Mouse (Mus musculus): ENCODE measurements around the gene Vmn1r188. TPM values are rescaled to one million over a fixed set of nuclear protein-coding genes. Genes with fewer than 3 reads are reported as not detected.
A peak's percentile ranks its signal among the peaks of the same experiment; 100 is the strongest.
"Not testable (repeated sequence)": the region's sequence is repeated elsewhere in the genome, so short reads cannot be mapped to it uniquely, and the experiment has no call there.

Vmn1r188 gene
- not detected for total RNA-seq (2021)

DNA sequence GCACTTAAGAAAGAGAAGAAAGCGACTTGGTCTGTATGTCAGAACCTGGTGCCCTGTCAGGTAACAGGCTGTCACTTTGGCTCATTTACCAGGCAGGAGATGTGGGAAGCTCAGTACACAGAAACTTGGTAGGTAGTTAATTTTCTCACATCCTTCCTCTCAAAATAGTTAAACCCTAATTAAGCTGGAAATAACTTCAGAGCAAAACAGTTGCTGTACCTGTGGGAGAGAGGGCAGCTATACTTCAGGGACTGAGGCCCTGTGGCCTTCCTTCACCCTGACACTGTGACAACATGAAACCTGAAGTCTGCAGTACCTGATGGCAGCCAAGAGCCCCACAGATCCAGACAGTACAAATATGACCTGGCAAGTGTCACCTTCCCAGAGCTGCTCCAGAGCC is at the start of gene Vmn1r188:
TSS of gene Vmn1r188 (plus strand) at position 301 of the 400 bp plus-strand sequence.
- not testable (repeated sequence) for DNase-seq

DNA sequence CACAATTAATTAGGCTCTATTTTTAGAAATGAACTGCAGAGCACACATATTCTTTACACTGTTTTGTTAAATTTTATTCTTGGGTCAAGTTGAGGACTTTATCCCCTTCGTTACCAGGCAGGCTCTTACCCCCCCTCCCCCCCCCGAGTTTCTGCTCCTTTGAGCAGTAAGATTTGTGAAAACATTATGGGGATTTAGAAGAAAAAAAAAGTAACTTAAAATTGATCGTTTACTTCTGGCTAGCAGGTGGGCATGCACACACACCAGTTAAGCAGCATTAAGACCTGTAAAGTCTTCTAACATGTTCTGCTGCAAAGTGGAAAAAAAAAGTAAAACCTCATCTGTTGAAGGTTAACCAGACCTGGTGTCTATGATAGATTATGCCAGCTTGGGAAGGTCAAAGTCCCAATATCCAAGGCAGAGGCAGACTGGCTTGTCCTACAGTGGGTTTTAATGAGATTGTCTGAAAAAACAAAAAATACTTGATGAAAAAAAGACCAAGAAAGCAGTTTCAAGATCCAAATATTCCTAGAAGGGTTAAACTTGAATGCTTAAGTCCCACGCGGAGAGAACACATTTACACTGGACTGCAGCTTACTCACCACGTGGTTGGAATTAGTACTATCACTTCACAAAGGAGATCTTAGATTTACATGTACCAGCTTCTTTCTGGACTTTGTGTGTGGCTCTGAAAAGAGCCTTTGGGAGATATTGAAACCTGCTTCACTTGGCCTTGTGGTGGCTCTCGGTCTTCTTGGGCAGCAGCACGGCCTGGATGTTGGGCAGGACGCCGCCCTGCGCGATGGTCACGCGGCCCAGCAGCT is 49.6 kb upstream of the Vmn1r188 start:
- no peak for DNase-seq
- intact Hi-C loops (cut with DNase I), result loop anchor here (10.0 kb wide), 1 partner anchor 300 kb away; the partner anchor contains the start of gene Hist1h4j

More for the DNA sequence above, at the start of gene Vmn1r188:
- intact Hi-C loops (cut with DNase I), result not testable (repeated sequence)

DNA sequence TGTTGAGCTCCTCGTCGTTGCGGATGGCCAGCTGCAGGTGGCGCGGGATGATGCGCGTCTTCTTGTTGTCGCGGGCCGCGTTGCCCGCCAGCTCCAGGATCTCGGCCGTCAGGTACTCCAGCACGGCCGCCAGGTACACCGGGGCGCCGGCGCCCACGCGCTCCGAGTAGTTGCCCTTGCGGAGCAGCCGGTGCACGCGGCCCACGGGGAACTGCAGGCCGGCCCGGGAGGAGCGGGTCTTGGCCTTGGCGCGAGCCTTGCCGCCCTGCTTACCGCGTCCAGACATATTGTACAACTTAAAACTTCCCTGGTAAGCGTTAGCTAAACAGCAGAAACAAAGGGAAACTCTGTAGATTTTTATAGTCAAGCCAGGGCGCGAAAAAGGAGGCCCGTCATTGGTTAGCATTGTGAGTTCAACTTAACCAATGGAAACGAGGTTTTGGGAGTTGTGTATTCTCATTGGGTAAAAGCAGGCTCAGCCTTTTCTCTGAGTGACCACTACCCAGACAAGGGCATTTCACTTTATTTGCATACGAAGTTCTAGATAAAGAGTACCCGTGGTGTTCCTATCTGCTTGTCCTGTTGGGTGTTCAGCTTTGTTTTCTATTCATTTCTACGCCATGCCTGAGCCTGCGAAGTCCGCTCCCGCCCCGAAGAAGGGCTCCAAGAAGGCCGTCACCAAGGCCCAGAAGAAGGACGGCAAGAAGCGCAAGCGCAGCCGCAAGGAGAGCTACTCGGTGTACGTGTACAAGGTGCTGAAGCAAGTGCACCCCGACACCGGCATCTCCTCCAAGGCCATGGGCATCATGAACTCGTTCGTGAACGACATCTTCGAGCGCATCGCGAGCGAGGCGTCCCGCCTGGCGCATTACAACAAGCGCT is 48.7 kb upstream of the Vmn1r188 start, which contains the start of the genes Hist1h2ah and Hist1h2bk:
TSS of gene Hist1h2ah (minus strand) at position 302 of the 882 bp plus-strand sequence.
TSS of gene Hist1h2bk (plus strand) at position 604 of the 882 bp plus-strand sequence.
- intact Hi-C loops (cut with DNase I), result loop anchor here (10.0 kb wide), 1 partner anchor 301 kb away; the partner anchor contains the start of gene Hist1h4j
- DNase-seq, result peak; percentile 78

DNA sequence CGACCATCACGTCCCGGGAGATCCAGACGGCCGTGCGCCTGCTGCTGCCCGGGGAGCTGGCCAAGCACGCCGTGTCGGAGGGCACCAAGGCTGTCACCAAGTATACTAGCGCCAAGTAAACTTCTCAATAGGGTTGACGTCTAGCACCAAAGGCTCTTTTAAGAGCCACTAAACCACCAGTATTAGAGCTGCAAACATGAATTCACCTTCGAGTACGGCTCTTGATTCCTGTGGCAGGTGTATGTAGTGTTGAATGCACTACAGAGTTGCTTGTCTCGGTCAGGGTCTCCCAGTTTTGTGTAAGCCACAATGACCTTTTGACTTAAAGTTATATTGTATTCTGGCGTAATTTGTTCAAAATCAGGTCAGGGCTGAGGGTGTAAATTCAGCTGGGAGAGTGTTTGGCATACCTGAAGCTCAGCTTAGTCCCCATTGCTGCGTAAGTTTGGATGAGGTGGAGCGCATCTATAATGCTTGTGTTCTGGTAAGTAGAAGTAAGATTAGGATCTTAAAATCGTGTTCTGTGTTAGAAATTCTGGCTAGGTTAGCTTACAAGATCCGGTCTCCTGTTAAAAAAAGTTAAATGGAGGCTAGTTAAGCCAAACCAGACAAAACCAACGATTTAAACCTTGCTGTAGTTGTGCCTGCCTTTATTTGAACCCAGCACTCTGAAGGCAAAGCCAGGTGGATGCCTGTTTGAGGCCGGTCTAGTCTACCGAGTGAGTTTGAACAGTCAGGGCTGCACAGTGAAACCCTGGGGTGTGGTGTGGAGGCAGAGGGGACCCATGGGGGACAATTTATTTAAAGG is 47.9 kb upstream of the Vmn1r188 start:
- intact Hi-C loops (cut with DNase I), result loop anchor here (10.0 kb wide), 1 partner anchor 302 kb away; the partner anchor contains the start of gene Hist1h4j
- DNase-seq, result no peak

DNA sequence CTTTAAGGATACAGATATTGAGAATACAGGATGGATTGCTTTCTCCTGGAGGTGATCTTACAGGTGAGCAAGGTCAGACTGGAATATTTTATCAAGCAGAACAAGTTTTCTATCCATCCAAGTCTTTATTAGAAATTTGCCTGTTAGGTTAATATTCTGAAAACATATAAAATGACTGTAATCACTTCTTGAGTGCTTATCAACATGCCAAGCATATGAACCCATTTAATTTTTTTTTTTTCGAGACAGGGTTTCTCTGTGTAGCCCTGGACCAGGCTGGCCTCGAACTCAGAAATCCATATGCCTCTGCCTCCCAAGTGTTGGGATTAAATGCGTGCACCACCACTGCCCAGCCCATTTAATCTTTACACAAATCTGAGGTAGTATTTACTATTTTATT is 47.3 kb upstream of the Vmn1r188 start:
- intact Hi-C loops (cut with DNase I), result loop anchor here (10.0 kb wide), 1 partner anchor 302 kb away; the partner anchor contains the start of gene Hist1h4j
- no peak for DNase-seq

DNA sequence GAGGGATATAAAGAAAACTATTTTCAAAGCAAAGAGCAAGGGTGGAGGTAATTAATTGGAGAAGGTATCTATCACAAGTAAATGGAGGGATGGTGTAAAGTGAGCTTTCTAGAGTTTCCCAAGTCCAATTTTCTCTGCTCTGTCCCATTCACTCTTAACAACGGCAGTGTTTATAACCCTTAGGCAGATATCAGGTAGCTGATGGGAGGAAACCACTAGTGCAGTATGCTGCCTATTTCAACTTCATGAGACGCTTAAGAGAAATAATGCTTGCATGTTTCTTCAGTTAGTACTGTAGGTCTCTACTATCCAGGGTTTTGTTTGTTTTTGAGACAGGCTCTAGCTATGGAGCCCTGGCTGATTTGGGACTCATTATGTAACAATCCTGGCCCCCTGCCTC is 46.8 kb upstream of the Vmn1r188 start:
- intact Hi-C loops (cut with DNase I), result loop anchor here (10.0 kb wide), 1 partner anchor 303 kb away; the partner anchor contains the start of gene Hist1h4j
- no peak for DNase-seq

DNA sequence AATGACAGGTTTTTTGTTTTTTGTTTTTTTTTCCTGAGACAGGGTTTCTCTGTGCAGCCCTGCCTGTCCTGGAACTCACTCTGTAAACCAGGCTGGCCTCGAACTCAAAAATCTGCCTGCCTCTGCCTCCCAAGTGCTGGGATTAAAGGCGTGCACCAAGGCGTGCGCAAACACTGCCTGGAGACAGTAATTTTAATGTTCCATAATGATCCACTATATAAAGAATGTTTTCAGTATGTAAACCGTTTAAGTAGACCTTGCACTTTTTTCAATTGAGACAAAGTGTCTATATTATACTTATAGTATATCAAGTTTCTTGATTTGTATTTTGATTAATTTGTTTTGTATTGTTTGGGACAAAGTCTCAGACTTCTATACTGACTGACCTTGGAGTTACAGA is 44.9 kb upstream of the Vmn1r188 start:
- intact Hi-C loops (cut with DNase I), result loop anchor here (10.0 kb wide), 1 partner anchor 305 kb away; the partner anchor contains the start of gene Hist1h4j
- DNase-seq, result no peak

DNA sequence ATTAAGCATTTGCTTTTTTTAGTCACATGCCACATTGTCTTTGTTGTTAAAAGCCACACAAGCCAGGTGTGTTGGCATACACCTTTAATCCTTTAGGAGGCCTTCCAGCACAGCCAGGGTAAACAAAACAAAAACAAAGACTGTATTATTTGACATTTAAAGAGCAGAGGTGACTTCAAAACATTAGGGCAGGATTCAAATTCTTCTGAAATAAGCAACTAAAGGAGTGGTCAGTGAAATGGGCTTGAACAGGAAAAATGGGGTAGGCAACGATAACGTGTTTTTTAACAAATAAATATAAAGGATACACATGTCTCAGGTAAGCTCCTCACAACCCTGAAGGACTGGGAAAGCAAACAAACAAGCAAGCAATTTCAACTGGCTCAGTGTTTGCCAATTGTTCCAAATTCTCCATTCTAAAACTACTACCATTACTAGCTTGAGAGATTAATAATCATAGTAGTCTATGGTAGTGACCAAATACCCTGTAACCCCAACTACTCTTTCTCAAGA is 44.2 kb upstream of the Vmn1r188 start:
- DNase-seq, result no peak
- intact Hi-C loops (cut with DNase I), result loop anchor here (10.0 kb wide), 1 partner anchor 305 kb away; the partner anchor contains the start of gene Hist1h4j

DNA sequence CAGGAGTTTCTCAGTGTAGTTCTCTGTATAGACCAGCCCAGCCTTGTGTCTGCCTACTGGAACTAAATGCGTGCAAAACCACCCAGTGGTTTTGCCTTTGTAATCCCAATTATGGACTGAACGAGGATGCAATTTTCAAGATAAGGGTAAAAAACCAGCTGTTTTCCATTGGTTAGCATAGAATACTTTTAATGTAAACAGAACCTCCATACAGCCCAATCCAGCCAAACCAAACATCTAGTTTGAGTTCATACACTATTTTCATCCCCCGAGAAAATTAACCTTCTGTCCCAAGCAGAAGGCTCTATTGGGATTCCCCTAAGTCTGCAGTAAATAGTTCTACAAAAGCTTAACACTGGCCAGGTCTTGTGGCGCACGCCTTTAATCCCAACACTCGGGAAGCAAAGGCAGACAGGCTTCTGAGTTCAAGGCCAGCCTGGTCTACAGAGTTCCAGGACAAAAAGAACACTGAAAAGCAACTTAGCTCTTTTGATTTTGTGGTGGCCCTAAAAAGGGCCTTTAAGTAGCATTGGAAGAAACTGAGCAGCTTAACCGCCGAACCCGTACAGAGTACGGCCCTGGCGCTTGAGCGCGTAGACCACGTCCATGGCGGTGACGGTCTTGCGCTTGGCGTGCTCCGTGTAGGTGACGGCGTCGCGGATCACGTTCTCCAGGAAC is 43.6 kb upstream of the Vmn1r188 start:
- intact Hi-C loops (cut with DNase I), result no loop called here
- DNase-seq, result no peak

DNA sequence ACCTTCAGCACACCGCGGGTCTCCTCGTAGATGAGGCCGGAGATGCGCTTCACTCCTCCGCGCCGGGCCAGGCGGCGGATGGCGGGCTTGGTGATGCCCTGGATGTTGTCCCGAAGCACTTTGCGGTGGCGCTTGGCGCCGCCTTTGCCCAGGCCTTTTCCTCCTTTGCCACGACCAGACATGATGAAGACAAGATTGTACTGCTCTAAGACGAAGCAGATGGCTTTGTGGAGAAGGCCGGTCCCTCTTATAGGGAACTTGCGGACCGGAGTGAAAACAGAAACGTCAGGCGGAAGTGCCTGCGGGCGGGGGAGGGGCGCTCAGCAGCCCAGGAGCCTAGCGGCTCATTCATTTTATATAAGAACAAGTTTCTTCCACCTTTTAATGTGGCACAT is 43.1 kb upstream of the Vmn1r188 start, which contains the start of gene Hist1h4i:
TSS of gene Hist1h4i (minus strand) at position 221 of the 395 bp plus-strand sequence.
- peak; percentile 97 for DNase-seq
- intact Hi-C loops (cut with DNase I), result not testable (repeated sequence)

DNA sequence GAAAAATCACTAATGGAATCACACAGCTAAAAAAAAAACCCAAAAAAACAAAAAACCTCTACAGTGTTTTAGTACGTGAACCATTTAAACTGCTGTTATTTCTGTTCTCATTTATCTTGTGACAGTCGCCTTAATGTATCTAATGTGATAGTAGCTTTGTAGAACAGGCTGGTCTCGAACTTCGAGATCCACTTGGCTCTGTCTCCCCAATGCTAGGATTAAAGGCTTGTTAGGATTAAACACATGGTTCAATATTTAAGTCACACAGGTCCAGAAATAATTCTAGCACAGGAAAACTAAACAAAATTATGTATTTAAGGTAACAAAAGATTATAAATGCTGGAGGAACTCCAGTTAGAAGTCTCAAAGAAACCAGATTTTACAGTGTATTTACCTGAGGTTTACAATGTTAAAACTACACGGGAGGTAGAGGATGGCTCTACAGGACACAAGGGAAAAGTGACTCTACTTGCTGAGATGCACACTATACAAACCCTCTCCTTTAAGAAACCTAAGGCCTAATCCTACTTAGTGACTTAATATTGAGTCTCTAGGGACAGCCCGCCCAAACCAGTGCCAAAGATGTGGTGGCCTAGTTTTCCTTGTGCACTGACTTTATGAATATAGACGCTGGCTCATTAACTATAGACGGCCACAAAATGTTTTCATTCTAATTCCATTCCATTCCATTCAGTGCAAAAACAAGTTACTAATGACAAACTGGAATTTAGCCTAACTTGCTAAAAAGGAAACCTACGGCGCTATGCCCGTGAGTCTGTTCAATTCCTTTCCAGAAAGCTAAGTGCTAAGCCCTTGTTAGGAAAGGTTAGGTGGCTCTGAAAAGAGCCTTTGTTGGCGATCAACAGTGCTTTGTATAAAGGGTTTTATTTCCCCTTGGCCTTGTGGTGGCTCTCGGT is 42.3 kb upstream of the Vmn1r188 start:
- intact Hi-C loops (cut with DNase I), result no loop called here
- DNase-seq, result peak; percentile 43

DNA sequence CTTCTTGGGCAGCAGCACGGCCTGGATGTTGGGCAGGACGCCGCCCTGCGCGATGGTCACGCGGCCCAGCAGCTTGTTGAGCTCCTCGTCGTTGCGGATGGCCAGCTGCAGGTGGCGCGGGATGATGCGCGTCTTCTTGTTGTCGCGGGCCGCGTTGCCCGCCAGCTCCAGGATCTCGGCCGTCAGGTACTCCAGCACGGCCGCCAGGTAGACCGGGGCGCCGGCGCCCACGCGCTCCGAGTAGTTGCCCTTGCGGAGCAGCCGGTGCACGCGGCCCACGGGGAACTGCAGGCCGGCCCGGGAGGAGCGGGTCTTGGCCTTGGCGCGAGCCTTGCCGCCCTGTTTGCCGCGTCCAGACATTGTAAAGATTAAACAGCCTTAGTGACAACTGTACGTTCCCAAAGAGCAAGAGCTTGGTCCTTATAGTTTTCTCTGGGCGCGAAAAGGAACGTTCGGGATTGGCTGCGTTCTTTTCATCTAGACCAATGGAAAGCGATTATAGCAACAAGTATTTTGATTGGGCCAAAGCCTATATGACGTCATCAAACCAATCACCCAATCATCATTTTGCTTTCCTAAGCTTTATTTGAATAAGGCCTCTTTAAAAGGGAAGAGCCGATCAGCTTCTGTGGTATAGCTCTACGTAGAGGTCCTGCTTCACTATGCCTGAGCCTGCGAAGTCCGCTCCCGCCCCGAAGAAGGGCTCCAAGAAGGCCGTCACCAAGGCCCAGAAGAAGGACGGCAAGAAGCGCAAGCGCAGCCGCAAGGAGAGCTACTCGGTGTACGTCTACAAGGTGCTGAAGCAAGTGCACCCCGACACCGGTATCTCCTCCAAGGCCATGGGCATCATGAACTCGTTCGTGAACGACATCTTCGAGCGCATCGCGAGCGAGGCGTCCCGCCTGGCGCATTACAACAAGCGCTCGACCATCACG is 41.4 kb upstream of the Vmn1r188 start, which contains the start of the genes Hist1h2ag and Hist1h2bj:
TSS of gene Hist1h2ag (minus strand) at position 377 of the 935 bp plus-strand sequence.
TSS of gene Hist1h2bj (plus strand) at position 647 of the 935 bp plus-strand sequence.
- DNase-seq, result peak; percentile 80
- intact Hi-C loops (cut with DNase I), result not testable (repeated sequence)

DNA sequence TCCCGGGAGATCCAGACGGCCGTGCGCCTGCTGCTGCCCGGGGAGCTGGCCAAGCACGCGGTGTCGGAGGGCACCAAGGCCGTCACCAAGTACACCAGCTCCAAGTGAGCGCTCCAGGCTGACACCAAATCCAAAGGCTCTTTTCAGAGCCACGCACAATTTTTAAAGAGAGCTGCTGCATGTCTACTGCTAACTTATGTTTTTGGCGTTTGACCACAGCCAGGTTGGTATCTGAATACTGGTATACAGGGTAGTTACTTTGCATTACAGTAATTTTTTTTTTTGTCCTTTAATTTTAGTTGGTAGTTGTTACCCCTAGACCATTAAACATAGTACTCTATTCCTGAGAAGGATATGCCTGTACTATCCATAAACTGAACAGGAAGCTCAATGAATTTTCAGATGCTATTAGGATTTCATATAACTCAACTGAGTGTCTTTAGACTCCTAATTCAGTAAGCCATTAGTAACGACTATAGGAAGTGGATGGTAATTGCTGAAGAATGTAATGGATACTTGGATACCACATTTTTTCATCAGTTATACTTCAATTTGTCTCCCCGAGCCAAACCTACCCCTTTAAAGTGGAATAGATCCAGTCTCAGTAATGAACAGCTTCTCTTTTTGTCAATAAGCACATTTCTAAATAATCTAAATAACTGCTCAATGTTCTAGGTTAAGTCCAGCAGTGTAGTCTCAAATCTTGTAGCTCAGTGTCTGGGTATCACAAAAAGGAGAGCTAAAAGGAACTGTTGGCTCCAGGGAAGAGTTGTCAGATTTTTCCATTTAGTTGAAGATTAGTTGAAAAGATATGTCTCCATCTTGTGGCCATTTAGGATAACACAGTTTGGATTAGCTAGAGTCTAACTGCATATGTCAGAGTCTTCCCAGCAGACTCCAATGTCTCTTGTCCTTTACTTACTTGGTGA is 40.5 kb upstream of the Vmn1r188 start:
- intact Hi-C loops (cut with DNase I), result no loop called here
- no peak for DNase-seq

DNA sequence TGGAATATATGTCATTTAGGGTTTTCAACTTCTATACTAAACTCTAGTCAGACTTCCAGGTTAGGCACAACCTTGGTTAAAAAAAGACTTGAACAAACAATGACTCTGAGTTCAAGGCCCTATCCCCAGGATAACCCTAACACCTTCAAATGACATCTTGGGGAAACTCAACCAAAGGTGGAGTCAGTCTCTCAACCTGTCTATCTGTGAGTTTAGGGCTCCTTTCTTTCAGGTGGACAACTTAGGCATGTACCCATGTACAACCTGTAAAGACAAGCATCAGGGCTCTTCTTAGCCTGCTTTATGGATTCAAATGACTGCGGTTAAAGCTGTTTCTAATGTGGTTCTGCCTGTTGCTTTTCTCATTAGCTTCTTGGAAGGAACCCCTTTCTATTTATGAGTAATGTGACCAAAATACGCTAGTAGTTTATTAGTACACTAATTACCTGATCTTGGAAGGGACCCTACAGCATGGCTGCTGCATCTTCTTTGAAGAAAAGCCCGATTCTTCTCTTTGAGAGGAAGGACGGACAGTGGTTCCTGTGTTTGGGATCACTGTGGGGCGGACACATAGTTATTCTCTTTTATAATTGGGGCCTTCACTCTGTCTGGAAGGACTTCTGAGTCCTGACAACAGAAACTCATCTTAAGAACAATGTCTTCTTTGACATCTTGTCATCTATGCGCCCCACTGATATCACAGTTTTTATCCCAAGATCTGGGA is 39.6 kb upstream of the Vmn1r188 start:
- intact Hi-C loops (cut with DNase I), result no loop called here
- no peak for DNase-seq

DNA sequence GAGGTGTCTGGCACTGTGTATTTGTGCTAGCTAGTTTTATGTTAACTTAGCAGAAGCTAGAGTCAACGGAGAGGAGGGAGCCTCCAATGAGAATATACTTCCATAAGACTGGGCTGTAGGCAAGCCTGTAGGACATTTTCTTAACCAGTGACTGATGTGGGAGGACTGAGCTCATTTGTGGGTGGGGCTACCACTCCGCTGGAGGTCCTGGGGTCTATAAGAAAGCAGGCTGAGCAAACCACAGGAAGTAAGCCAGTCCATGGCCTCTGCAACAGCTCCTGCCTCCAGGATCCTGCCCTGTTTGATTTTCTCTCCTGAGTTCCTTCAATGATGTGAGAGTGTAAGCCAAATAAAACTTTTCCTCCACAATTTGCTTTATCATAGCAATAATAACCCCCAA is 38.9 kb upstream of the Vmn1r188 start:
- no peak for DNase-seq
- intact Hi-C loops (cut with DNase I), result no loop called here
